Mouse (Mus musculus): Measurements from ENCODE around the gene Apbb2. TPM values are rescaled to one million over a fixed set of nuclear protein-coding genes. Genes with fewer than 3 reads are reported as not detected.

The Apbb2 gene
- polyA plus RNA-seq, 1 experiment from 2014 or later, result 29.3 TPM

- no peaks in the 10 kb centered on the region for H3K27me3 ChIP-seq (replicated peaks)
- 63% methylated on average over 9 of the region's 9 CpGs for WGBS
- H3K36me3 ChIP-seq, result no peaks in the 10 kb centered on the region
- no peak overlapping the region for H3K4me2 ChIP-seq
- H3K9me3 ChIP-seq, result no peaks in the 10 kb centered on the region
- 0 out of 2 replicates have a peak overlapping the region, but pooled peaks have one; percentile 12 for H3K27ac ChIP-seq (replicated peaks)
- H3K4me3 ChIP-seq, result no peak overlapping the region
- ATAC-seq (ENCODE audit: extremely low read depth, insufficient number of reproducible peaks, low FRiP score, low TSS enrichment), result no peak
- peaks cover 63% of the 10 kb centered on the region for H3K4me1 ChIP-seq
- no peak overlapping the region for H3K9ac ChIP-seq
Observed at GRCm38 (mm10) chr5:66535566-66536236, 82.9 kb downstream of the Apbb2 start.

- no peak overlapping the region for H3K4me3 ChIP-seq
- peaks cover 79% of the 10 kb centered on the region for H3K4me1 ChIP-seq
- no peaks in the 10 kb centered on the region for H3K36me3 ChIP-seq
- no peak overlapping the region for H3K4me2 ChIP-seq
- H3K9me3 ChIP-seq, result no peaks in the 10 kb centered on the region
- ATAC-seq (ENCODE audit: extremely low read depth, insufficient number of reproducible peaks, low FRiP score, low TSS enrichment), result no peak
- 79% methylated on average over 14 of the region's 14 CpGs for WGBS
- no peaks in the 10 kb centered on the region for H3K27me3 ChIP-seq (replicated peaks)
- H3K9ac ChIP-seq, result no peak overlapping the region
- no peak overlapping the region for H3K27ac ChIP-seq (replicated peaks)
Observed at GRCm38 (mm10) chr5:66533711-66534425, 84.7 kb downstream of the Apbb2 start.

GRCm38 (mm10) chr5:66532827-66533226, 85.8 kb downstream of the Apbb2 start:
- Histone ChIP-seq H3K9ac (no peak overlapping the region), H3K9me3 (no peaks in the 10 kb centered on the region), H3K27ac (replicated peaks) (no peak overlapping the region), H3K4me3 (no peak overlapping the region), H3K36me3 (no peaks in the 10 kb centered on the region), H3K27me3 (replicated peaks) (no peaks in the 10 kb centered on the region), H3K4me2 (no peak overlapping the region), H3K4me1 (peaks cover 82% of the 10 kb centered on the region)
- 69% methylated on average over 6 of the region's 6 CpGs for WGBS
- ATAC-seq (ENCODE audit: extremely low read depth, insufficient number of reproducible peaks, low FRiP score, low TSS enrichment), result no peak

GRCm38 (mm10) chr5:66530361-66530760, 88.2 kb downstream of the Apbb2 start:
- Histone ChIP-seq H3K27ac (replicated peaks) (no peak overlapping the region), H3K4me3 (no peak overlapping the region), H3K36me3 (no peaks in the 10 kb centered on the region), H3K9ac (no peak overlapping the region), H3K4me1 (peaks cover 73% of the 10 kb centered on the region), H3K9me3 (no peaks in the 10 kb centered on the region), H3K4me2 (no peak overlapping the region), H3K27me3 (replicated peaks) (no peaks in the 10 kb centered on the region)
- 74% methylated on average over 4 of the region's 4 CpGs for WGBS
- no peak for ATAC-seq (ENCODE audit: extremely low read depth, insufficient number of reproducible peaks, low FRiP score, low TSS enrichment)

- 0 out of 2 replicates have a peak overlapping the region, but pooled peaks have one; percentile 8 for H3K27ac ChIP-seq (replicated peaks)
- H3K4me1 ChIP-seq, result peaks cover 71% of the 10 kb centered on the region
- H3K4me2 ChIP-seq, result no peak overlapping the region
- no peak overlapping the region for H3K9ac ChIP-seq
- WGBS, result 68% methylated on average over 7 of the region's 7 CpGs
- H3K9me3 ChIP-seq, result no peaks in the 10 kb centered on the region
- H3K36me3 ChIP-seq, result no peaks in the 10 kb centered on the region
- H3K27me3 ChIP-seq (replicated peaks), result no peaks in the 10 kb centered on the region
- H3K4me3 ChIP-seq, result no peak overlapping the region
- no peak for ATAC-seq (ENCODE audit: extremely low read depth, insufficient number of reproducible peaks, low FRiP score, low TSS enrichment)
Observed at GRCm38 (mm10) chr5:66529631-66530030, 89.0 kb downstream of the Apbb2 start.

- Histone ChIP-seq H3K4me2 (peak overlapping the region; percentile 5; the same call in 1 of the 2 replicates), H3K4me1 (peaks cover 75% of the 10 kb centered on the region), H3K36me3 (no peaks in the 10 kb centered on the region), H3K27me3 (replicated peaks) (no peaks in the 10 kb centered on the region), H3K9me3 (no peaks in the 10 kb centered on the region), H3K27ac (replicated peaks) (peak overlapping the region; percentile 44), H3K4me3 (no peak overlapping the region), H3K9ac (no peak overlapping the region)
- WGBS, result 37% methylated on average over 7 of the region's 7 CpGs
- no peak for ATAC-seq (ENCODE audit: extremely low read depth, insufficient number of reproducible peaks, low FRiP score, low TSS enrichment)
Observed at GRCm38 (mm10) chr5:66528567-66528966, 90.0 kb downstream of the Apbb2 start.

GRCm38 (mm10) chr5:66527090-66527489, 91.5 kb downstream of the Apbb2 start:
- 74% methylated on average over 8 of the region's 8 CpGs for WGBS
- no peak for ATAC-seq (ENCODE audit: extremely low read depth, insufficient number of reproducible peaks, low FRiP score, low TSS enrichment)
- no peak overlapping the region for H3K4me3 ChIP-seq
- H3K36me3 ChIP-seq, result no peaks in the 10 kb centered on the region
- no peak overlapping the region for H3K4me2 ChIP-seq
- H3K27me3 ChIP-seq (replicated peaks), result no peaks in the 10 kb centered on the region
- H3K9ac ChIP-seq, result no peak overlapping the region
- H3K27ac ChIP-seq (replicated peaks), result peak overlapping the region; percentile 44; the same call in 1 of the 2 replicates
- no peaks in the 10 kb centered on the region for H3K9me3 ChIP-seq
- peaks cover 66% of the 10 kb centered on the region for H3K4me1 ChIP-seq

GRCm38 (mm10) chr5:66525002-66525401, 93.6 kb downstream of the Apbb2 start:
- no peak for ATAC-seq (ENCODE audit: extremely low read depth, insufficient number of reproducible peaks, low FRiP score, low TSS enrichment)
- Histone ChIP-seq H3K27me3 (replicated peaks) (no peaks in the 10 kb centered on the region), H3K4me3 (no peak overlapping the region), H3K36me3 (no peaks in the 10 kb centered on the region), H3K4me2 (no peak overlapping the region), H3K4me1 (peaks cover 54% of the 10 kb centered on the region), H3K9me3 (no peaks in the 10 kb centered on the region), H3K9ac (no peak overlapping the region), H3K27ac (replicated peaks) (peak overlapping the region; percentile 38; the same call in 1 of the 2 replicates)
- WGBS, result 73% methylated on average over 4 of the region's 4 CpGs

- Histone ChIP-seq H3K27ac (replicated peaks) (peak overlapping the region; percentile 46), H3K27me3 (replicated peaks) (no peaks in the 10 kb centered on the region), H3K4me1 (peaks cover 43% of the 10 kb centered on the region), H3K36me3 (no peaks in the 10 kb centered on the region), H3K4me2 (peak overlapping the region; percentile 52), H3K9me3 (no peaks in the 10 kb centered on the region), H3K9ac (peak overlapping the region; percentile 54; the same call in 1 of the 2 replicates), H3K4me3 (no peak overlapping the region)
- WGBS, result 39% methylated on average over 16 of the region's 16 CpGs
- ATAC-seq (ENCODE audit: extremely low read depth, insufficient number of reproducible peaks, low FRiP score, low TSS enrichment), result no peak
Observed at GRCm38 (mm10) chr5:66523681-66524503, 94.7 kb downstream of the Apbb2 start.

GRCm38 (mm10) chr5:66521250-66521649, 97.3 kb downstream of the Apbb2 start:
- no peak for ATAC-seq (ENCODE audit: extremely low read depth, insufficient number of reproducible peaks, low FRiP score, low TSS enrichment)
- Histone ChIP-seq H3K36me3 (no peaks in the 10 kb centered on the region), H3K27me3 (replicated peaks) (no peaks in the 10 kb centered on the region), H3K4me1 (peaks cover 38% of the 10 kb centered on the region), H3K9ac (no peak overlapping the region), H3K27ac (replicated peaks) (no peak overlapping the region), H3K4me3 (no peak overlapping the region), H3K4me2 (no peak overlapping the region), H3K9me3 (no peaks in the 10 kb centered on the region)
- WGBS, result 66% methylated on average over 2 of the region's 2 CpGs

GRCm38 (mm10) chr5:66519511-66519910, 99.1 kb downstream of the Apbb2 start:
- H3K9ac ChIP-seq, result no peak overlapping the region
- H3K36me3 ChIP-seq, result no peaks in the 10 kb centered on the region
- no peak overlapping the region for H3K4me2 ChIP-seq
- H3K9me3 ChIP-seq, result no peaks in the 10 kb centered on the region
- peaks cover 23% of the 10 kb centered on the region for H3K4me1 ChIP-seq
- H3K27me3 ChIP-seq (replicated peaks), result no peaks in the 10 kb centered on the region
- WGBS, result 58% methylated on average over 5 of the region's 5 CpGs
- no peak overlapping the region for H3K4me3 ChIP-seq
- no peak for ATAC-seq (ENCODE audit: extremely low read depth, insufficient number of reproducible peaks, low FRiP score, low TSS enrichment)
- no peak overlapping the region for H3K27ac ChIP-seq (replicated peaks)
